Mouse (Mus musculus) olfactory bulb, adult 2 months (tissue): ENCODE results near the gene Ggt1.

Experiments used
- CTCF ChIP-seq: fragments of 200-500 bp; IDR thresholded peaks from 2 replicates; pipeline ENCODE4 v1.5.1; 2012; ENCODE audit warnings: low read depth, mild to moderate bottlenecking, low read length, moderate library complexity; ENCODE audit not compliant: insufficient read depth
- POLR2A ChIP-seq: fragments of 200-500 bp; IDR thresholded peaks from 2 replicates; pipeline ENCODE4 v1.6.1; 2012; ENCODE audit warnings: mild to moderate bottlenecking, low read depth, low read length, moderate library complexity; ENCODE audit not compliant: insufficient read depth

GRCm38 (mm10) chr10:75568441-75568840 lies 7.0 kb downstream of the Ggt1 start:
- no peak for TF ChIP-seq CTCF
- no peak for TF ChIP-seq POLR2A
